Mouse (Mus musculus): ENCODE measurements around the gene Opn4. TPM values are rescaled to one million over a fixed set of nuclear protein-coding genes. Genes with fewer than 3 reads are reported as not detected.

The Opn4 gene
- total and polyA plus RNA-seq, 3 experiments: not detected

DNA sequence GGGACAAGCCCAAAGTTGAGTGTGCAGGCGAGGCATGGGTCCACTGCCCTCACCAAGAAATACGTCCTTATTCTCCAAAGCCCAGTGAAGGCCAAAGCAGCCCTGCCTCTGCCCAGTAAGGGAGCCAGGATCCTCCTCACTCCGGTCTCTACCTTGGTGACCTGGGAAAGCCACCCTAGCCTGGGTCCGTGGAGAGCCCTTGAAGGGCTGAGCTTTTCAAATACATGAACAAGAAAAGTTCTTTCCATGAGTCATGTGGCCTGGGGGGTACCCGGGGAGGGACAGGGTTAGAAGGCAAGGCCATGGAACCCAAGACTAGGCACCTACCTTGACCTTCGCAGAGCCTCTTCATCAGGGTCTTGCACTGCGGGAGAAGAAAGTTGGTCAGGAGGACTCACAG is 33.4 kb downstream of the Opn4 start:
- no peaks in the 10 kb centered on the region for H3K79me2 ChIP-seq (ENCODE audit: control insufficient read depth, insufficient read depth, low read length, poor library complexity)
- TF ChIP-seq USF2 (IDR thresholded peaks at IDR 0.05; ENCODE audit: borderline replicate concordance in 1 of 2, insufficient read depth in 1 of 2, low read depth in 1 of 2, low read length in 2 of 2) (no peak), ZKSCAN1 (IDR thresholded peaks at IDR 0.05; ENCODE audit: low read depth, low read length) (no peak), JUND (IDR thresholded peaks at IDR 0.05; ENCODE audit: low read depth, low read length) (no peak), POLR2A (IDR thresholded peaks at IDR 0.05; ENCODE audit: control insufficient read depth in 1 of 2, insufficient read depth in 1 of 2, low read depth in 1 of 2, low read length in 2 of 2, poor library complexity in 1 of 2) (no peak), KAT2A (conservative IDR thresholded peaks at IDR 0.05; ENCODE audit: low read depth, low read length) (no peak), CHD2 (IDR thresholded peaks at IDR 0.05; ENCODE audit: low read length) (no peak), UBTF (IDR thresholded peaks at IDR 0.05; ENCODE audit: borderline replicate concordance, insufficient read depth, low read depth, low read length) (no peak)
- no peak overlapping the region for H3K27ac ChIP-seq (ENCODE audit: control insufficient read depth, low read depth, low read length)
- H3K9ac ChIP-seq (ENCODE audit: control insufficient read depth, low read depth, low read length, poor library complexity, severe bottlenecking): no peak overlapping the region
- H3K36me3 ChIP-seq (ENCODE audit: control insufficient read depth in 1 of 2, insufficient read depth in 2 of 2, low read length in 2 of 2): no peaks in the 10 kb centered on the region
- no peak overlapping the region for H3K4me3 ChIP-seq (ENCODE audit: control insufficient read depth in 1 of 2, insufficient read depth in 1 of 2, low read depth in 2 of 2, low read length in 2 of 2)
- no peaks in the 10 kb centered on the region for H3K9me3 ChIP-seq (replicated peaks; ENCODE audit: insufficient read depth, low read length)
- no peaks in the 10 kb centered on the region for H3K4me1 ChIP-seq (ENCODE audit: control insufficient read depth in 1 of 2, insufficient read depth in 2 of 2, low read length in 2 of 2)
- H3K27me3 ChIP-seq (ENCODE audit: control insufficient read depth in 1 of 2, insufficient read depth in 2 of 2, low read length in 2 of 2): no peaks in the 10 kb centered on the region
- no peak for DNase-seq (ENCODE audit: low read depth, low spot score)

DNA sequence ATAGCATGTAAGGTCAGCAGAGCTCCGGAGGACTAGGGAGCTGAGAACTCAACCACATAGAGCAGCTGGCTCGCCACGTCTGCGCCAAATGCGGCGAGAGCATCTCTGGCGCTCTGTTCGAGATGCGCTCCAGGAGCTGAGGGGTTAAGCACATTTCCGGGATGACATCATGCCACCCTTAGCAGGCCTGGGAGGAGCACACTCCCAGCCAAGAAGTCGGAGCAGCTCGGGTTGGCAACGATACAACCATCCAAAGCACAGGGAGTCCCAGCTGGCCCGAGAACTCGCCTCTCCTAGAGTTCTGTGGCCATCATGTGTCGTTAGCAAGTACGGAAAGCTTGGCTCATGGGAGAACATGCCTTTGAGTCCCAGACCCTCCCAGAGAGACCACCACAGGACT is 34.2 kb downstream of the Opn4 start:
- no peak overlapping the region for H3K4me3 ChIP-seq (ENCODE audit: control insufficient read depth in 1 of 2, insufficient read depth in 1 of 2, low read depth in 2 of 2, low read length in 2 of 2)
- DNase-seq (ENCODE audit: low read depth, low spot score): no peak

DNA sequence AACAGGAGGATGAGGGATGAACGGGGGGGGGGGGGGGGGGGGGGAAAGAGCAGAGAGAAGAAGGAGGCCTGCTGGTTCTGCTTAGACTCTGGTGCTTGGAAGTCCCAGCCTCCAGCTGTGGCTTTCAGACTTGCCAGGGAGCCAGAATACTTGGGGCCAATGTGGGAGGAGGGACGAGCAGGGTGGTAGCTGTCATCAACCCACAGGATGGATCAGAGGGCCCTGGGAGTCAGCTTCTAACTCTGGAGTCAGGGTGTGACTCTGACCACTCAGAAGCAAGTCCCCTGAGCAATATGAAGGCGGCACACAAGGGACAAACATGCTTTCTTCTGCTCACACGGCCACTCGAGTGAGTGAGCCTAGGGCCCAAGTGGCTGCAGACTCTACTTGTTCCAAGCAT is 35.3 kb downstream of the Opn4 start:
- Histone ChIP-seq H3K9ac (ENCODE audit: control insufficient read depth, low read depth, low read length, poor library complexity, severe bottlenecking) (no peak overlapping the region), H3K4me1 (ENCODE audit: control insufficient read depth in 1 of 2, insufficient read depth in 2 of 2, low read length in 2 of 2) (no peaks in the 10 kb centered on the region), H3K9me3 (replicated peaks; ENCODE audit: insufficient read depth, low read length) (no peaks in the 10 kb centered on the region), H3K27ac (ENCODE audit: control insufficient read depth, low read depth, low read length) (no peak overlapping the region), H3K36me3 (ENCODE audit: control insufficient read depth in 1 of 2, insufficient read depth in 2 of 2, low read length in 2 of 2) (no peaks in the 10 kb centered on the region), H3K79me2 (ENCODE audit: control insufficient read depth, insufficient read depth, low read length, poor library complexity) (no peaks in the 10 kb centered on the region), H3K27me3 (ENCODE audit: control insufficient read depth in 1 of 2, insufficient read depth in 2 of 2, low read length in 2 of 2) (no peaks in the 10 kb centered on the region), H3K4me3 (ENCODE audit: control insufficient read depth in 1 of 2, insufficient read depth in 1 of 2, low read depth in 2 of 2, low read length in 2 of 2) (no peak overlapping the region)
- no peak for DNase-seq (ENCODE audit: low read depth, low spot score)
- TF ChIP-seq TAL1 (IDR thresholded peaks at IDR 0.05; ENCODE audit: low read length) (no peak), POLR2AphosphoS2 (IDR thresholded peaks at IDR 0.05; ENCODE audit: low read length) (no peak), MAFK (IDR thresholded peaks at IDR 0.05; ENCODE audit: borderline replicate concordance, low read depth, low read length) (no peak), USF1 (IDR thresholded peaks at IDR 0.05; ENCODE audit: low read depth, low read length) (no peak)

More for the DNA sequence above, 34.2 kb downstream of the Opn4 start:
- TF ChIP-seq POLR2AphosphoS2 (IDR thresholded peaks at IDR 0.05; ENCODE audit: low read length) (no peak), E2F4 (IDR thresholded peaks at IDR 0.05; ENCODE audit: borderline replicate concordance, low read depth, low read length) (no peak), RCOR1 (IDR thresholded peaks at IDR 0.05; ENCODE audit: low read depth, low read length) (no peak), TCF12 (IDR thresholded peaks at IDR 0.05; ENCODE audit: low read depth, low read length) (no peak), ZC3H11A (IDR thresholded peaks at IDR 0.05; ENCODE audit: low read depth, low read length) (no peak)
- H3K27me3 ChIP-seq (ENCODE audit: control insufficient read depth in 1 of 2, insufficient read depth in 2 of 2, low read length in 2 of 2): no peaks in the 10 kb centered on the region
- no peaks in the 10 kb centered on the region for H3K4me1 ChIP-seq (ENCODE audit: control insufficient read depth in 1 of 2, insufficient read depth in 2 of 2, low read length in 2 of 2)
- no peaks in the 10 kb centered on the region for H3K9me3 ChIP-seq (replicated peaks; ENCODE audit: insufficient read depth, low read length)
- H3K27ac ChIP-seq (ENCODE audit: control insufficient read depth, low read depth, low read length): no peak overlapping the region
- H3K36me3 ChIP-seq (ENCODE audit: control insufficient read depth in 1 of 2, insufficient read depth in 2 of 2, low read length in 2 of 2): no peaks in the 10 kb centered on the region
- H3K9ac ChIP-seq (ENCODE audit: control insufficient read depth, low read depth, low read length, poor library complexity, severe bottlenecking): no peak overlapping the region
- no peaks in the 10 kb centered on the region for H3K79me2 ChIP-seq (ENCODE audit: control insufficient read depth, insufficient read depth, low read length, poor library complexity)

Data from MEL (cell line).